Mouse (Mus musculus) T-helper 2 cell (primary cell): ENCODE measurements around the gene Dcbld2.

ENCODE experiments used
- in situ Hi-C: fragments of 300-600 bp; cut with MboI, MseI; formaldehyde crosslinking; loops from one replicate; pipeline ENCODE4 v1.15.1; 2025; ENCODE audit warnings: high pct_unique_total_duplicates

Dcbld2 gene

DNA sequence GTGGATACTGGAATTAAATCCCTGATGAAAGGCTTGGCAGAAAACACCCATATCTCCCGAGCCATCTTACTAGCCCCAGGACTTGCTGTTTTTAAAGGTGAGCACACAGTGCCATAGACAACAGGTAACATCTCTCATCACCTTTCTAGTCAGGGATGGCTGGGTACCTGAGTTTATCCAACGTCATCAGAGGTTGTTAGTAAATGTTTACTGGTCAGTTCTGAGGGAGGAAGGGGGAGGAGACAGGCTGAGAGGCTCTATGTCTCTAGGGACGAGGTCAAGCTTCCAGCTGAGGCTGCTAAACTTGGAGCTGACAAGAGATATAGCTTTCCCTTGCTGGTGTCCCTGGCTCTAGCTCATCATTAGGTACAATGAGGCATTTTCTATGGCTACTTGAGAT is 74.1 kb downstream of the Dcbld2 start:
- in situ Hi-C loops = no loop called here

DNA sequence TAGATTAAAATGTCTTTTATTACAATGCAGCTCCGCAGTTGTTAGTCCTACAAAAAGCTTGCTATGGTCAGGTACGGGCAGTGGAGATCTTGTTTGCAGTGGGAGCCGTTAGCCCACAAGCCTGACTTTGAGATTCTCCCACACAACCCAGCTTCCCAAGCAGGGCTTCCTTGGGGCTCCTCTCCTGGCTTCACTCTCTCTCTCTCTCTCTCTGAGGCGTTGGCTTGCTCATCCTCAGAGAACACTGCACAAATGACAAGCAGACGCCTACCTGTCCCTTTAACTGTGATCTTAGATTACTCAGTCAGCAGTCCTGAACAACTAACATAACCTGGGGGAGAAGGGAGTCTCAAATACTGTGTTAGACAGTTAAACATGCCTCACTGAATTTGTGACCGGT is 79.6 kb downstream of the Dcbld2 start:
- in situ Hi-C loops = no loop called here

DNA sequence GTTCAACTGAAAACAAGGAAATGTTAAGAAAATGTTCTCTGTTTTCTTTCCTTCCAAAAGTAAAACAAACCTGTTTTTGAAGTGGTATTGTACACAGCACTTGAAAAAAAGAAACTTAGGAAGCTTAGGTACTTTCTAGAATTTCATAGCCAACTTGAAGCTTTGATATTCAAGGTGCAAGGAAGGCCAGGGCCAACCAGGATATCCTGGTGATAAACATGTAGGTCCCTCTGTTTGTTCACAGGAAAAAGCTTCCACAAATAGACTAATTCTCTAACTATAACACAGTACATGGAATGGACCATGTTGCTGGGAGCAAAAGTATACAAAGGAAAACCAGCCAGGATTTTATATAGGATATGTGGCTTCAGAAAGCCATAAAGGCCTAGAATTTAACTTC is 88.5 kb downstream of the Dcbld2 start:
- in situ Hi-C loops = loop anchor here (5.0 kb wide), 1 partner anchor 34 kb away; no protein-coding TSS in a partner anchor

DNA sequence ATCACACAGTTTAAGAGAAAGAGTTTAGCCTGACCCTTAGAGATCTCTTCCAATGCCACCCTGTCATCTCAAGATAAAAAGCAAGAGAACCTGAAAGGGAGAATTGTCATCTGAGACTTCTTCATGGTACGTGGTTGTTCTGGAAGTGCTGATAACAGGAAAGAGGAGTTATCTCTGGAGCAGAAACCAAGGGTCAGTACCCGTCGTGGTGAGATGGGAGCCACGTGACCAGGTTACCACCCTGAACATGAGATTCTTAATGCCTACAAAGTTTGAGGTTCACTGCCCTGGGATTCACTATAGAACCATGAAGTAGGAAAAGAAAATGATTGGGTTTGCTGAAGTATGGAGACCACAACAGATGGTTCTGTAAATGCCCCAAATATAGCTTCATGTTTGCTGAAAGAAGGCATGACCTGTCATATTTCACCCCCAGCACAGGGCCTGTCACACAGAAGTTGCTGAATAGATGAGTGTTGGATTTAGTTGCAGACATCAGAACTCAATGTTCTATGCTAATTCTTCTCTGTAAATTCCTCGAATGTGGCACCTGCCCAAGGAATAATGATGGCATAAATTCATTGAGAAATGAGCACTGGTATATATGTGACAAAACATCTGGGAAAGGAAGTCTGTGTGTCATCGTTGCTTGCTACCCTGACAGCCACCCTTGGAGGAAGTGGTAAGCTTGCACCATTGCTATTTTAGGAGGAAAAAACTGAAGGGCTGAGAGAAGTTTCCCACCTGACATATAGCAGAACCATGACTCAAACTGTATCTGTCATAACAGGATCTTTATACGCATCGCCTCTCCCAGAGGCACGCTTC is 89.9 kb downstream of the Dcbld2 start:
- in situ Hi-C loops = loop anchor here (5.0 kb wide), 1 partner anchor 36 kb away; no protein-coding TSS in a partner anchor

DNA sequence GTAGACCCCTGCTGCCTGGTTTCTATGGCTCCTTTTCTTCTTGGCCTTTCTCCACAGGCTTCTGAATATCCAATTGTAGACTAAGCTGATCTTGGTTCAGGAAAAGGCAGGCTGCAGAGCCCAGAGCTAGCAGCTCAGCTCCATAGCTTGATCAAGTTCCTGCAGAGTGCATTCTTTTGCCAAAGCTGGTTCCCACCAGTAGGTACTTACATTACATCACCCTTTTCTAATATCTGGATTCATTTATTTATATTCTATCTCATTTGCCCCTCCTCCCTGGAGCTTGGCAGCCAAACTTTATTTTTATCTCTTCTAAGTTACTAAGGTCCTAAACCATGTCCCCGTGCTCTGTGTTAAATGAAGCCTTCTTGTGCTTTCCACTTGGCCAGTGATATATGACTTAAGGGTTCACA is 90.9 kb downstream of the Dcbld2 start:
- in situ Hi-C loops = loop anchor here (5.0 kb wide), 1 partner anchor 37 kb away; no protein-coding TSS in a partner anchor

DNA sequence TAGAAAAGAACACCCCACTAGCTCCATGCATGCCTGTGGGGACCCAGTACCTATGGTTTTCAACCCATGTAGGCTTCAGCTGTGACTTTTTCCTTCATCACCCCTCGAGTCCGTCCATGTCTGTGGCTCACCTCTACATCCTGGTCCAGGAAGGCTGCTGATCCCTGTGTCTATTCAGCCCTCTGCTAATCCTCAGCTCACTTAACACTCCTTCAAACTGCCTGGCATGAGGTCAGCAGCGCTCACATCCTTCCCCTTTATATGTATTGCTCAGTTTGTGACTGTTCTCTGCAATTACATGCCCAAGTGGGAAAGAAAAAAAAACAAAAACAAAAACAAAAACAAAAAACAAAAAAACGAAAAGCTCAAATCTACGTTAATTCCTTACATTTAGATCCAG is 91.4 kb downstream of the Dcbld2 start:
- in situ Hi-C loops = loop anchor here (5.0 kb wide), 1 partner anchor 37 kb away; no protein-coding TSS in a partner anchor

DNA sequence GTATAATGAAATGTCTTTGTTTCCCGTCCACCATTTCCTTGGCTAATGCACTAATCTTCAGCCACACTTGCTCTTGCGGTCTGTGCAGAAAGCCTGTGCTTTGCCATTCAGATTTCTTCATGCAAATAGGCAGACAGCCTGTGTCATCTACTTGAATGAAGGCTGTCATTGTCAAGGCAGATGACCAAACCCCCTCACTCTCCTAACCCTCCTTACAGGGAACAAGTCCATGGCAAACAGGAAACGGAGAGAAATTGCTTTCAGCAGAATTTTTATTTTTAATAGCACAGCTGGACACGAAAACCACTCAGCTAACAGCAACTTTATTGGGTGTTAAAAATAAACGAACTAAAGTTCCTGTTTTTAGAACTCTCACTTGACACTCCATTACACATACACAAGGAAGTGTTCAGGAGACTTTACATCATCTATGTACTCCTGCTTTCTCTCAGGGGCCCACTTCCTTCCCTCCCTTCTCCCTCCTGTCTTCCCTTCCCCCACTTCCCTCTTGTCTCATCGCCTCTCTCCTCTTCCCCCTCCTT is 93.6 kb downstream of the Dcbld2 start:
- in situ Hi-C loops = no loop called here

DNA sequence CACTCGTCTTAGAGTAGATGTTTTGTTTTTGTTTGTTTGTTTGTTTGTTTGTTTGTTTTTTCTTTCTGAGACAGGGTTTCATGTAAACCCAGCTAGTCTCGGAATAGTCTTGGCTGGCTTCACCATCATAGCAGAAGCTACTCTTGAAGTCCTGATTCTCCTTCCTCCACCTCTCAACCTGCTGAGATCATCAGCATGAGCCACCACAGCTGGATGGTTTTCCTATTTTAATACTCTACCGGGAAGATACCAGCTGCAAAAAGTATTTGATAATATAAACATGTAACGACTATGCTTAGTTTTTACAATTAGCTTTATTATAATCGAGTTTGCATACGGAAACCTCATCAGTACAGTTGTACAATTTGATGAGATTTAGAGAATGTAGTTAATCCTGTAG is 94.3 kb downstream of the Dcbld2 start:
- in situ Hi-C loops = no loop called here

DNA sequence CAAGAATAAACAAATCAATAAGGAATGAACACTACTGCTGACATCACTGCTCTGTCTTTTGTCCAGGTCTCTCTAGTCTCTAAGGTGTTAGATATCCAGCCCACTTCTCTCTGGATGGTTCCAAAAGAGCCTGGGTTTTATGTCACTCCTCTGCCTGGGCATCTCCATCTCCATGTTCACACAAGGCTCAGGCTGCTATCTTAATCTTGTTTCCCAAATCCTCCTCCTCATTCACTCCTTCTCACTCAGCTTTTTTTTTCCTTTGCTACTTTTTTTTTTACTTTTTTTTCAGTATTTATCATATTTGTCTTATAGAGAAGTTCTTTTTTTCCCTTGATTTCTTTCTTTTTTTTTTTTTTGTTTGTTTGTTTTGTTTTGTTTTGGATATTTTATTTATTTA is 96.7 kb downstream of the Dcbld2 start:
- in situ Hi-C loops = no loop called here

DNA sequence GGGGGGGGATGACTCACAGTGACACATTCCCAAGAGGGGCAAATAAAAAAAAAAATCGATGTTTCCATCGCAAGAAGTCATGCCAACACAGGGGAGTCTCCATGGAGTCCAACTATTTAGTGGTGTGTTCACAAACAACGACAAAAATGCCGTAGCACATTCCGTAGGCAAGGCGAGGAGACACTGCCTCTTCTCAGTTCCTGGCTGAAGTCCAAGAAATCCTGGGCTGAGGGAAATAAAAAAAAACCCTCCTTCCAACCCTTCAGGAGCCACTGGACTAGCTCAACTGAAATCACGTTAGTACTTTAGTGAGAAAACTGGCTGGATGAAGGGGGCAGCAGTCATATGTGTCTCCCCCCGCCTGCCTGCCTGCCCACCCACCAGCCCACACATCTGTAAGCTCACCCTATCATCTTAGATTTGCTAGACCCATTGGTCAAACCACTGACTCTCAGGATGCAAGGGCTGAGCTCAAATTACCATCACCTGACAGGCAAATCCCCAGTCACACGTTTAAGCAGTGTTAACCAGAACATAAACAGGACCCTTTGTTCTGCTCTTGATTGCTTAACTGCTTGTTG is 104.0 kb downstream of the Dcbld2 start:
- in situ Hi-C loops = no loop called here

DNA sequence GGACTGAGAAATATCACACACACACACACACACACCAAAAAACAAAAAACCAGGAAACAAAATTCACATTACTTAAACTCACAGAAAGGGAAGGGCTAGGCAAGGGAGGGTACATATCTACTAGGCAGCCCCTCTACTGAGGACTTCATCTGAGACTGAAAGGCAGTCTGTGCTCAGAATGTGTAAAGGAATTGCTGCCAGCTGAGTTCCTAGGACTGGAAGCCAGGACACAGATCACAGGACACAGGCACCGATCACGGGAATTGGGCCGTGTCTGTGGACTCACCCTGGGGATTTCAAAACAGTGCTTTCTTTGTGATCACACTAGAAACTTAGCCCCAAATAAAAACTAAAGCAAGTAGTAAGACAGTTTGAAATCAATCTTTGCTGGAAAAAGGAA is 104.6 kb downstream of the Dcbld2 start:
- in situ Hi-C loops = no loop called here

DNA sequence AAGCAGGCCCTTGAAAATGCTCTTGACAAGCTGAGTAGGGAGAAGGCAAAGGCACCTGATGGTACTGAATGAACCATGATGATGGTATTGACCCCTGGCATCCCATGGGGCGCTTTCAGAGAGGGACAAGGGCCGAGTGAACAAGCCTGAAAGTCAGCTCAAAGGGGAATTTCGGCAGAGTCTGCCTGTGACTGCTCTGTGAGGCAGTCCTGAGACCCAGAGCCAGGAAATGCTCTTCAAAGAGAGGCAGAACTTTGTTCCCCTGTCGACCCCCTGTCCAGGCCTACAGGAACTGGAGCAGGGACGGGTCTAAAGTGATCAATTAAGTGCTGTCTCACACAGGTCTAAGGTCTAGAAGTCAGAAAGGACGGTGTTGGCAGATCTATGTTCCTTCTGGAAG is 105.5 kb downstream of the Dcbld2 start:
- in situ Hi-C loops = no loop called here

DNA sequence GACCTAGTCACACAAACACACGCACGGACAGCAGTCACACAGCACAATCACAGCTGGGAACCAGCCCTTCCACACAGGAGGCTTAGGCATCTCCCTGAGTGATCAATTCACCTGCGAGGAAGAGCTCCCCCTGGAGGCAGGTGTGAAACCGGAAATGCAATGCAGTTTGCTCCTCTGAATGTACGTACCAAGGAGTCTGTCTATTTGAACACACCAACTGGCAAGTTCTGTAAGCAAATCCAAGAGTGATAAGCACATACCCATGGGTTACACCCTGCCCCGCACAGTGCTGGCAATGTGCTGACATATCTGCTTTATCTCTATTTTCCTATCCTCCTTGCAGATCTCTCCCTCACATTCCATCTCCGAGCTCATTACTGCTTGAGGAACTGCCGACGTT is 106.3 kb downstream of the Dcbld2 start:
- in situ Hi-C loops = no loop called here

DNA sequence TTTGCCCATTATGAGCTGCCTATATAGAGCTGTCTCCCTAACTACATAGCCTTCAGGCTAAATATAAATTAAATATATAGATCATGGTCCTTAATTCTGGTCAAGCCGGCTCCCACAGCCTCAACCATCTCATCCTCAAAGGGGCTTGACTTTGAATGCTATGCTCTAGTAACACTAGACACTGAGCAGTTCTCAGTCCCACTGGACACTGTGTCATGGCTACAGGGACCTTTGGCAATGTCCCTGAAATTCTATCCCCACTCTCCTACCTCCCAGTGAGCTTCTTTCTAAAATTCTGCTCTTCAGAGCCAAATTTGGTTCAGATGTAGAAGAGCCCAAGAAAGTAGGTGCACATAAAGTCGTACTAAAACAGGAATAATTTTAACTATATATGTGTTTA is 107.9 kb downstream of the Dcbld2 start:
- in situ Hi-C loops = no loop called here

DNA sequence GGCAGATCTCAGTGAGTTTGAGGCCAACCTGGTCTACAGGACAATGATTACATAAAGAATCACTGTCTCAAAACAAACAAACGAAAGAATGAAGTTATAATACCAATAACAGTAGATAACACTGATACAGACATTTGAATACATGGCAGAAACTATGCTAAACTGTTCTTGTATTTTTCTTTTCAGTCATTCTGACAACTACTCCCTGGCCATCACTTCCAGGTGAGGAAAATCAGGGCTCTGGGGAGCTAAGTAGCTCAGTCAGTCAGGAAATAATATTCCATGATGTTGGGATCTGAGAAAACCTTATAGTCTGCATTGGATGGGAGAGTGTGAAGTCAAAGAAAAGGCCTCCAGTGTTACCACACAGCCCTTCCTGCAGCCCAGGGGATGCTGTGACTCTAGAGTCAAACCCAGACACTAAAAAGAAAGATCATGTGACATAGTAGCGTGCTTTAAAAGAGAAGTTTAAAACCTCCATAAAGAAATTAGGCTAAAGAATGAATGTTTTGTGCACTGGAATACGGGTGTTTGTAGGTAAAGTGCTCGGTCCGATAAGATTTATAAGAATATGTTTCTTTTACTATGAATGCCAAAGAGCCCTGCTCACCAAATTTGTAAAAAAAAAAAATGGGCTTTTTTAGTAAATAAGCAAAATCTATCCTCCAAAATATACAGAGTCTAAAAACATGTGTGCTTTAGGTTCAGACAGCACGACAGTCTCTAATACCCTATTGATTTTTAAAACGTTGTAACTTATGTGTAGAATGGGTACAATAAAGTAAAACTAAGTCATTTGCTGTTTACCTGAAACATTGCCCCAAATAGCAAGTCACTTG is 108.9 kb downstream of the Dcbld2 start:
- in situ Hi-C loops = no loop called here
